In genomic region chr2:104714254-104714691, GRCm38 (mm10) we compare ENCODE assay signal across 13 mouse cellular contexts. TPM values are rescaled to one million over a fixed set of nuclear protein-coding genes. Genes with fewer than 3 reads are reported as not detected.
A peak's percentile ranks its signal among the peaks of the same experiment; 100 is the strongest.
DNase-seq lines count a peak whose midpoint lies in the region; ATAC-seq and TF ChIP-seq lines count a peak whose summit lies in the region.
"Had no signal": no experiment of that assay in that cellular context is flagged by ENCODE, and none has a peak within 500 bp of the region (broad histone marks: within the 10 kb centered on the region; RNA-seq: fewer than 3 reads in every experiment).

No protein-coding gene starts in this region.

- no peak overlapping the region for H3K27ac ChIP-seq in heart, embryonic 12.5 days (ENCODE audit: poor library complexity, severe bottlenecking)
- H3K27ac ChIP-seq in ES-Bruce4 (ENCODE audit: insufficient read depth, low read length) = no peak overlapping the region
- H3K27ac ChIP-seq: hindbrain, embryonic 10.5 days; liver, embryonic 14.5 days had no signal

- H3K27me3 ChIP-seq in heart, embryonic 12.5 days (replicated peaks) = 0 out of 2 replicates have a peak, but pooled peaks cover 4% of the 10 kb centered on the region
- no peaks in the 10 kb centered on the region for H3K27me3 ChIP-seq in ES-Bruce4 (ENCODE audit: control insufficient read depth, insufficient read depth, low read length, poor library complexity, severe bottlenecking)

- no peak for TF ChIP-seq EP300 in ES-Bruce4 (IDR thresholded peaks at IDR 0.05; ENCODE audit: insufficient read depth, low read depth, low read length)

- H3K9me3 ChIP-seq in heart, embryonic 12.5 days (replicated peaks) = no peaks in the 10 kb centered on the region
- H3K9me3 ChIP-seq in ES-Bruce4 (replicated peaks; ENCODE audit: control insufficient read depth, insufficient read depth, low read length, poor library complexity, severe bottlenecking) = no peaks in the 10 kb centered on the region
- H3K9me3 ChIP-seq: hindbrain, embryonic 10.5 days had no signal

- no peak for TF ChIP-seq POLR2A in ES-Bruce4 (IDR thresholded peaks at IDR 0.05; ENCODE audit: insufficient read depth, low read length)

- WGBS in heart, embryonic 12.5 days = 36% methylated on average over 15 of the region's 15 CpGs

- TF ChIP-seq CTCF in ES-Bruce4 (IDR thresholded peaks at IDR 0.05; ENCODE audit: low read depth, low read length) = no peak

- no peak for DNase-seq in heart, adult 18-20 months
- peak; percentile 78 for DNase-seq in cerebellum, adult 9-11 months
- peak; percentile 61 for DNase-seq in kidney, adult 9 months
- DNase-seq in adrenal gland, postnatal 14 days = no peak
- no peak for DNase-seq in lung, postnatal 10 days
- DNase-seq in thymus, postnatal 36 days = no peak

- no peak for ATAC-seq in heart, embryonic 12.5 days (ENCODE audit: insufficient number of reproducible peaks, low FRiP score)

- H3K36me3 ChIP-seq in heart, embryonic 12.5 days = no peaks in the 10 kb centered on the region
- H3K36me3 ChIP-seq in ES-Bruce4 (ENCODE audit: control insufficient read depth, insufficient read depth, low read length, poor library complexity, severe bottlenecking) = no peaks in the 10 kb centered on the region
- H3K36me3 ChIP-seq: hindbrain, embryonic 10.5 days had no signal

- no peak overlapping the region for H3K4me3 ChIP-seq in heart, embryonic 12.5 days
- H3K4me3 ChIP-seq in ES-Bruce4 (ENCODE audit: low read depth, low read length) = no peak overlapping the region
- H3K4me3 ChIP-seq: hindbrain, embryonic 10.5 days had no signal

- H3K9ac ChIP-seq in heart, embryonic 12.5 days = no peak overlapping the region
- 0 out of 2 replicates have a peak overlapping the region, but pooled peaks have one; percentile 12 for H3K9ac ChIP-seq in ES-Bruce4 (ENCODE audit: low read depth, poor library complexity, severe bottlenecking)
- H3K9ac ChIP-seq: liver, embryonic 14.5 days had no signal

- H3K4me2 ChIP-seq in heart, embryonic 12.5 days = peak overlapping the region; percentile 11

- H3K4me1 ChIP-seq in heart, embryonic 12.5 days (replicated peaks) = peaks cover 17% of the 10 kb centered on the region
- H3K4me1 ChIP-seq in ES-Bruce4 (ENCODE audit: control insufficient read depth, insufficient read depth, low read length) = no peaks in the 10 kb centered on the region

RNA-seq across cellular contexts. Expression of gene Pin1rt1, which starts 1.9 kb away (rescaled TPM):
- polyA plus RNA-seq in heart, embryonic 12.5 days (2016; fragmentation: Nextera tagmentation; extraction: Ambion mirVana) = not detected in 2 replicates
- total RNA-seq in heart, adult 18-20 months (2021) = not detected
- not detected in 2 replicates for polyA plus RNA-seq in ES-Bruce4 (2011; ENCODE audit: insufficient read depth, insufficient read length, low read depth, missing spikeins)
- not detected in 2 replicates for total RNA-seq in adrenal gland, postnatal 14 days (2021)
- total RNA-seq: layer of hippocampus, postnatal 14 days; midbrain, postnatal 0 days had no signal
- polyA plus RNA-seq: hindbrain, embryonic 10.5 days; liver, embryonic 14.5 days; midbrain, postnatal 0 days; stomach, embryonic 14.5 days had no signal

RNA-seq across cellular contexts. Expression of gene Tcp11l1, which starts 2.3 kb away (rescaled TPM):
- 34.5 and 34.6 TPM in 2 replicates for polyA plus RNA-seq in heart, embryonic 12.5 days (2016; fragmentation: Nextera tagmentation; extraction: Ambion mirVana)
- total RNA-seq in heart, adult 18-20 months (2021) = 1 to 10 TPM; 6.8 to 7.2 TPM
- polyA plus RNA-seq in ES-Bruce4 (2011; ENCODE audit: insufficient read depth, insufficient read length, low read depth, missing spikeins) = 8.1 and 8.6 TPM in 2 replicates
- 9.0 and 10.6 TPM in 2 replicates for total RNA-seq in adrenal gland, postnatal 14 days (2021)

RNA-seq across cellular contexts. Expression of gene Depdc7, which starts 28.4 kb away (rescaled TPM):
- polyA plus RNA-seq in heart, embryonic 12.5 days (2016; fragmentation: Nextera tagmentation; extraction: Ambion mirVana) = 3.9 and 4.6 TPM in 2 replicates
- total RNA-seq in heart, adult 18-20 months (2021) = 1 to 10 TPM; 1.6 to 1.8 TPM
- 7.9 and 8.0 TPM in 2 replicates for polyA plus RNA-seq in ES-Bruce4 (2011; ENCODE audit: insufficient read depth, insufficient read length, low read depth, missing spikeins)
- total RNA-seq in adrenal gland, postnatal 14 days (2021) = 1.8 and 5.2 TPM in 2 replicates

Comparison
In these comparisons a context has a peak if more than half of its experiments do, and no peak if none do; other contexts are left out.
1. DNase-seq: peak in cerebellum, adult 9-11 months (single experiment) and kidney, adult 9 months (single experiment); none in heart, adult 18-20 months (0 of 2), adrenal gland, postnatal 14 days (single experiment), lung, postnatal 10 days (single experiment) and thymus, postnatal 36 days (0 of 2).